Mouse (Mus musculus): ENCODE data around the gene Pi4kb.

Pi4kb gene

GRCm38 (mm10) chr3:95054481-95055260 is 80.1 kb downstream of the Pi4kb start:
- DNase-seq (ENCODE audit: low spot score in 2 of 2): no peak

DNA sequence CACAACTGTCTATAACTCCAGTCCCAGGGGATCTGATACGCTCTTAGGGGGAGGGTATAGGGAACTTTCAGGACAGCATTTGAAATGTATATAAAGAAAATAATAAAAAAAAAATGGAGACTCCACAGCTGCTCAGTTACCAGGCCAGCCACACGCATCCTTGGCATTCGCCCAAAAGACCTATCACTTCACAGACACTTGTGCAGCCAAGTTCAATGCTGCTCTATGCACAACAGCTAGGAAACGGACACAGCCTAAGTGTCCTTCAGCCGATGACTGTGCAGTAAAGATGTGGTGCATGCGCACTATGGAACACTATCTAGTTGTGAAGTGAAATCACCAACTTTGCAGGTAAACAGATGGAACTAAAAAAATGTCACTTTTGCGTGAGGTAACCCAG is 81.7 kb downstream of the Pi4kb start:
- DNase-seq (ENCODE audit: low spot score in 2 of 2): no peak
